Comparison of ENCODE assay signal across 21 mouse cellular contexts in the genomic region with DNA sequence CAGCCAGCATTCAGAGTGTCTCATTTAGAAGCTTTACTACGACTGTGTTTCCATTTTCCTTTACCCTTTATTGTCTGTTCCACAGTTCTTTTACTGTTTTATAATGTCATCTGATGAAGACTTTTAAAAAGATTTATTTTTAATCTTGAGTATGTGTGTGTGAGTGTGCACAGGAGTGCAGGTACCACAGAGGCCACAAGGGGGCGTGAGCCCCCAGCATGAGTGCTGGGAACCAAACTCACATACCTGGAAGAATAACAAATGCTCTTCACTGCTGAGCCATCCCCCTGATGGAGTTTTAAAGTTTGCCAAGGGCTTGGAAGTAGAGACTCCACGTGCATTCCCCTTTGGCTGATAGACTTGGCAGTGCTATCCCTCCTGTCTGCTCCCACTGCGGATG.
DNase-seq lines count a peak whose midpoint lies in the region; ATAC-seq and TF ChIP-seq lines count a peak whose summit lies in the region.
"Had no signal": no experiment of that assay in that cellular context is flagged by ENCODE, and none has a peak within 500 bp of the region (broad histone marks: within the 10 kb centered on the region; RNA-seq: fewer than 3 reads in every experiment).

No protein-coding gene starts in this region.

- DNase-seq in forebrain, postnatal 0 days = no peak
- no peak for DNase-seq in left cerebral cortex, adult 2 months (ENCODE audit: extremely low spot score in 1 of 2, low spot score in 2 of 2)
- no peak for DNase-seq in left cerebral cortex, postnatal 4 days
- DNase-seq in midbrain, postnatal 0 days (ENCODE audit: low spot score) = no peak
- no peak for DNase-seq in midbrain, embryonic 10.5 days (ENCODE audit: low spot score)
- peak; percentile 49 for DNase-seq in ZHBTc4 (ENCODE audit: low read depth, low spot score)
- no peak for DNase-seq in forebrain, embryonic 14.5 days (ENCODE audit: low spot score)
- DNase-seq: adrenal gland, postnatal 36 days; cerebellum, adult 11 months; heart, postnatal 10 days; kidney, adult 2 months; kidney, postnatal 10 days; liver, embryonic 13.5 days; midbrain, embryonic 14.5 days; right cerebral cortex, postnatal 14 days; spleen, adult 18-20 months had no signal

- 88% methylated on average over 4 of the region's 4 CpGs for WGBS in forebrain, postnatal 0 days
- WGBS in forebrain, embryonic 15.5 days = 94% methylated on average over 4 of the region's 4 CpGs
- WGBS in midbrain, postnatal 0 days = 93% methylated on average over 4 of the region's 4 CpGs
- 99% methylated on average over 4 of the region's 4 CpGs for WGBS in midbrain, embryonic 10.5 days
- 94% methylated on average over 4 of the region's 4 CpGs for WGBS in forebrain, embryonic 14.5 days

- 0 out of 2 replicates have a peak, but pooled peaks have one; percentile 9 for TF ChIP-seq CTCF in forebrain, postnatal 0 days (IDR thresholded peaks at IDR 0.05; ENCODE audit: low read depth)
- peak; percentile 14 for TF ChIP-seq CTCF in left cerebral cortex, adult 2 months (IDR thresholded peaks at IDR 0.05)
- TF ChIP-seq CTCF in midbrain, postnatal 0 days (IDR thresholded peaks at IDR 0.05) = peak; percentile 38

- H3K9me3 ChIP-seq in forebrain, postnatal 0 days (ENCODE audit: low read length) = no peaks in the 10 kb centered on the region
- H3K9me3 ChIP-seq in forebrain, embryonic 15.5 days = no peaks in the 10 kb centered on the region
- H3K9me3 ChIP-seq in midbrain, postnatal 0 days (ENCODE audit: low read length) = no peaks in the 10 kb centered on the region
- H3K9me3 ChIP-seq in midbrain, embryonic 10.5 days (replicated peaks) = no peaks in the 10 kb centered on the region
- H3K9me3 ChIP-seq in forebrain, embryonic 14.5 days (replicated peaks; ENCODE audit: control insufficient read depth, low read length) = no peaks in the 10 kb centered on the region
- H3K9me3 ChIP-seq: limb, embryonic 12.5 days; liver, embryonic 13.5 days; neural tube, embryonic 12.5 days had no signal

- intact Hi-C loops in left cerebral cortex, adult 2 months (cut with DNase I) = no loop called here
- intact Hi-C loops in left cerebral cortex, postnatal 4 days (cut with DNase I) = no loop called here

- H3K4me3 ChIP-seq in forebrain, postnatal 0 days (ENCODE audit: low read depth, low read length) = no peak overlapping the region
- H3K4me3 ChIP-seq in forebrain, embryonic 15.5 days = no peak overlapping the region
- no peak overlapping the region for H3K4me3 ChIP-seq in left cerebral cortex, adult 2 months
- H3K4me3 ChIP-seq in midbrain, postnatal 0 days (ENCODE audit: low read depth, low read length) = no peak overlapping the region
- no peak overlapping the region for H3K4me3 ChIP-seq in midbrain, embryonic 10.5 days
- no peak overlapping the region for H3K4me3 ChIP-seq in forebrain, embryonic 14.5 days (ENCODE audit: low read depth, low read length)
- H3K4me3 ChIP-seq: limb, embryonic 12.5 days; liver, embryonic 13.5 days; megakaryocyte, embryonic 14.5 days; neural tube, embryonic 12.5 days had no signal

- no peak overlapping the region for H3K27ac ChIP-seq in forebrain, postnatal 0 days (ENCODE audit: low read depth, low read length)
- H3K27ac ChIP-seq in forebrain, embryonic 15.5 days (replicated peaks) = no peak overlapping the region
- H3K27ac ChIP-seq in left cerebral cortex, adult 2 months = no peak overlapping the region
- no peak overlapping the region for H3K27ac ChIP-seq in midbrain, postnatal 0 days (ENCODE audit: low read depth, low read length)
- H3K27ac ChIP-seq in midbrain, embryonic 10.5 days (replicated peaks) = no peak overlapping the region
- no peak overlapping the region for H3K27ac ChIP-seq in forebrain, embryonic 14.5 days (ENCODE audit: low read depth, low read length)
- H3K27ac ChIP-seq: limb, embryonic 12.5 days; liver, embryonic 13.5 days; neural tube, embryonic 12.5 days had no signal

- H3K27me3 ChIP-seq in forebrain, postnatal 0 days (ENCODE audit: insufficient read depth, low read length) = no peaks in the 10 kb centered on the region; the same call in 1 of the 2 replicates
- peaks cover 11% of the 10 kb centered on the region; the same call in 1 of the 2 replicates for H3K27me3 ChIP-seq in forebrain, embryonic 15.5 days
- H3K27me3 ChIP-seq in midbrain, postnatal 0 days (ENCODE audit: insufficient read depth, low read length) = no peaks in the 10 kb centered on the region
- peaks cover 6% of the 10 kb centered on the region; the same call in 1 of the 2 replicates for H3K27me3 ChIP-seq in midbrain, embryonic 10.5 days (ENCODE audit: low read depth, poor library complexity, severe bottlenecking)
- peaks cover 14% of the 10 kb centered on the region; the same call in 1 of the 2 replicates for H3K27me3 ChIP-seq in forebrain, embryonic 14.5 days (replicated peaks; ENCODE audit: control insufficient read depth, insufficient read depth, low read length)
- H3K27me3 ChIP-seq: limb, embryonic 12.5 days; liver, embryonic 13.5 days; neural tube, embryonic 12.5 days had no signal

- no peaks in the 10 kb centered on the region for H3K4me1 ChIP-seq in forebrain, postnatal 0 days (ENCODE audit: insufficient read depth)
- no peaks in the 10 kb centered on the region for H3K4me1 ChIP-seq in forebrain, embryonic 15.5 days
- H3K4me1 ChIP-seq in midbrain, postnatal 0 days (ENCODE audit: insufficient read depth, low read length) = no peaks in the 10 kb centered on the region
- H3K4me1 ChIP-seq in midbrain, embryonic 10.5 days = peaks cover 21% of the 10 kb centered on the region
- H3K4me1 ChIP-seq in forebrain, embryonic 14.5 days (ENCODE audit: control insufficient read depth, insufficient read depth, low read length) = no peaks in the 10 kb centered on the region
- H3K4me1 ChIP-seq: megakaryocyte, embryonic 14.5 days; neural tube, embryonic 12.5 days had no signal

- ATAC-seq in forebrain, postnatal 0 days = no peak
- ATAC-seq in forebrain, embryonic 15.5 days (replicated peaks) = no peak
- ATAC-seq in midbrain, postnatal 0 days (ENCODE audit: low FRiP score) = no peak
- no peak for ATAC-seq in forebrain, embryonic 14.5 days

- no peak overlapping the region for H3K4me2 ChIP-seq in forebrain, postnatal 0 days (ENCODE audit: low read depth)
- H3K4me2 ChIP-seq in forebrain, embryonic 15.5 days (replicated peaks) = no peak overlapping the region
- no peak overlapping the region for H3K4me2 ChIP-seq in midbrain, postnatal 0 days (ENCODE audit: low read depth, low read length, poor library complexity, severe bottlenecking)
- H3K4me2 ChIP-seq in forebrain, embryonic 14.5 days (ENCODE audit: low read length) = no peak overlapping the region
- H3K4me2 ChIP-seq: heart, embryonic 11.5 days; limb, embryonic 12.5 days; liver, embryonic 13.5 days; neural tube, embryonic 12.5 days had no signal

- no peaks in the 10 kb centered on the region for H3K36me3 ChIP-seq in forebrain, postnatal 0 days (ENCODE audit: insufficient read depth)
- H3K36me3 ChIP-seq in forebrain, embryonic 15.5 days = no peaks in the 10 kb centered on the region
- no peaks in the 10 kb centered on the region for H3K36me3 ChIP-seq in midbrain, postnatal 0 days (ENCODE audit: insufficient read depth, low read length)
- H3K36me3 ChIP-seq in midbrain, embryonic 10.5 days = peaks cover 10% of the 10 kb centered on the region; the same call in 1 of the 2 replicates
- H3K36me3 ChIP-seq in forebrain, embryonic 14.5 days (ENCODE audit: control insufficient read depth, insufficient read depth, low read length) = no peaks in the 10 kb centered on the region
- H3K36me3 ChIP-seq: liver, embryonic 13.5 days; neural tube, embryonic 12.5 days had no signal

- no peak overlapping the region for H3K9ac ChIP-seq in forebrain, postnatal 0 days
- H3K9ac ChIP-seq in forebrain, embryonic 15.5 days (replicated peaks) = no peak overlapping the region
- H3K9ac ChIP-seq in midbrain, postnatal 0 days (replicated peaks; ENCODE audit: low read length, poor library complexity, severe bottlenecking) = no peak overlapping the region
- H3K9ac ChIP-seq in forebrain, embryonic 14.5 days (ENCODE audit: low read length) = no peak overlapping the region
- H3K9ac ChIP-seq: limb, embryonic 12.5 days; liver, embryonic 13.5 days; neural tube, embryonic 12.5 days had no signal
